Mouse (Mus musculus) lung, postnatal 36 days (tissue): Measurements from ENCODE around the gene Cmip.

Experiments used
- DNase-seq: peaks from one replicate; pipeline ENCODE4 v3.0.0; 2022; ENCODE audit warnings: mixed read lengths

Cmip gene

DNA sequence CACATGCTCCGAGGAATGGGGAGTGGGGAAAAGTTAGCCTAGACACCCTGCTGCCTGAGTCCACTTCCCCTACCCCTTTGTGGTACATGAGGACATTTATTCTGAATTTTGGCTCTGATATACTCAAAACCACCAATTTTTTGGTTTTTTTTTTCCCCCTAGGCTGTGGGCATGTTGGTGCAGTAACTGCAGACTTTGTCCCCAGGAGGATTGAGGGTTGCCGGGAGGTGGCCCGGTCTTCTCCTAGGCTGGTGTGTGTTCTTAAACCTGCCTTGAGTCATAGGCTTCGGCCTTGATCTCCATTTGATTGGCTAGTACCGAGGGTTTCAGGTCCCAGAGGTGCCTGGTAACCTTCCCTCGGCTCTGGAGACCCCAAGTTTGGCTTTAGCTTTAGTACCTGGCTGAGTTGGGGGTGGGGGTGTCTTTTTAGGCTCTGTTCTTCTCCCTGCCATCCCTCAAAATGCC lies 1.7 kb downstream of the Cmip start:
- DNase-seq = no peak

DNA sequence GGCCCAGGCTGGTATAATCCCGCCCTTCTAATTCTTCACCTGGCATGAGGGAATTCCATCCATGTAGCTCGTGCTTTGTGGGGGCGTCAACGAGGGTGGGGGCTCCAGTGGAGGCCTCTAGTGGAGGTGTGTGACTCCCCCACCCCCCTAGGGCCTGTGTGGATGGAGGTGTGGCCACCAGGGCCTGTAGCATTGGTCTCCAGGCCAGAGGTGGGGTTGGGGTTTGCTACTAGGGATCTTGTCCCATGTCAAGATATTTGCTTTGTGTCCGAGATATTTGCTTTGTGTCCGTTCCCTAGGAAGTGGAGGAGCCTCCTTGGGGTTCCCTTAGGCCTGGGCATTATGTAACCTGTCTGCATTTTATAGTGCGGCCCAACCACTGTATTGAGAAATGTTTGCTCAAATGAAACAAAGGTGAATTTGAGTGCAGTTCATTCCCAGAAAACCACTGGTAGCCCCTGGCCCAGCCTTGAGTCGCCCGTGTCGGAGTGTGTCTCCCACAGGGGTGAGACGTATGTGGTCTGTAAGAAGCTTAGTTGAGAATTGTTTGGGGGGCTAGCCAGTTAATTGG lies 2.7 kb downstream of the Cmip start:
- DNase-seq = peak; percentile 82

DNA sequence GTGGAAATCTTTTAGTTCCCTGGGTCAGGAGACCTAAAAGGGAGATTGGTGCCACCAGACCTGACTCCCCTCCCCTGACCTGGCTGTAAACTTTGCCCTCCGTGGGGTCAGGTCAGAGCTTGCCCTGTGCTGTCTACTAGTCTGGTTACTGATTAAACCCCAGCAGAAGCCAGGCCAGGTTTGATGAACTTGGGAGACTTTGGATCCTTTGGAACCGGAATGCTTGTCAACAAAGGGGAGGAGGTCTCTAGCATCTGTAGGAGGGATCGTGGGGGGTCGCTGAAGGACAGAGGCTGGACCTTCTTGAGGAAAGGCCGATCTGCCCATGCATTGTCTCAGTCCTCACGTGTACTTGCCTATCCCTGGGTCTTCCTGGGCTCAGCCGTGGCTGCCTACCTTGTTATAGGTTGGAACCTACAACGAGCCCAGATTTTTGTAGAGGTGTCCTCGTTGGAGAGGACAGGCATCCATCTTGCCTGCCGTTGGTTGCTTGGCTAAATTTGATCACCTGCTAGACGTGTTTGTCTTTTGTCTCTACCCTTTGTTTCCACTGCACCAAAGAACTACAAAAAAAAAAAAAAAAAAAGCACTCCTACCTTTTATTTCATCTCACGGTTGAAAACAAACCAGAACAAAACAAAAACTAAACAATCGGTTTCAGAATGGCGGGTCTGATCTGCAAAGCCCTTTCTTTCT lies 3.5 kb downstream of the Cmip start:
- DNase-seq = no peak

DNA sequence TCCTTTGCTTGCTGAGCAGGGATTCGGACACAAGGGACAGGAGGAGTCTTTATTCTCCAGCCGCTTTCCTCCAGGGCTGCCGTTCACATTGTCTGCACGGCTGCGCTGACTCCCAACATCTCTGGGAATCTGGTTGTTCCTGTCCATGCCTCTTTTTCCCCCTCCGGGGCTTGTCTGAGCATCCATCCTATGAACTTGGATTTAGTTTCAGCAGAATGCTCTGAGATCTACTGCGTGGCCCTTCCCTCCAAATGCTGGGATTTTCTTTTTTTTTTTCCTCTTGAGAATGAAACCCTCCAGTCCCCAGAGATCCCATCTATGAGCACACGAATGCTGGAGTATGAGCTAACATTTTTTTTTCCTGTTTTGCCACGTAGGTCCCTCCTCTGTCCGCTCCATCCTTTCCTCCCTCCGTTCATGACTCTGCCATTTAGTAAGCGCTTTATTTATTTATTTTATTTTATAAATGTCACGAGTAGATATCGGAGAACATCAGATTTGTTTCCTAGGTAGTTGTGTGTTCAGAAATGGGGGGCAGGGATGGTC lies 4.1 kb downstream of the Cmip start:
- no peak for DNase-seq

DNA sequence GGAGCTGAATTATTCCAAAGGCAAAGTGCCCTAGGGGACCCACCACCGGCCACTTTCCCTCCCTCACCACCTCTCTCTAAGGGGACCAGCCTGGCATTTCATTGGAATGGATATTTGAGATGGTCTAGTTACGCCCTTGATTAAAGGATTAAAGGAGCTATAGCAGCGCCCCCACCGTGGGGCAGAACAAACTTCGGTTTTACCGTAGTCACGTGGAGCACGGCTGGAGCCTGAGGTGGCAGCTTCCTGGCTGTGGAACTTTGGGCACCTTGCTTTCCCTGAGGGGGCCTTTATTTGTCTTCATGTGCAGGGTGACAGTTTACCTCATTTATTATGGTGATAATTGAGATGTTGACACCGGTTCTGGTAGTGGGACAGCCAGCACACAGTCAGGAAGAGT lies 4.8 kb downstream of the Cmip start:
- no peak for DNase-seq

DNA sequence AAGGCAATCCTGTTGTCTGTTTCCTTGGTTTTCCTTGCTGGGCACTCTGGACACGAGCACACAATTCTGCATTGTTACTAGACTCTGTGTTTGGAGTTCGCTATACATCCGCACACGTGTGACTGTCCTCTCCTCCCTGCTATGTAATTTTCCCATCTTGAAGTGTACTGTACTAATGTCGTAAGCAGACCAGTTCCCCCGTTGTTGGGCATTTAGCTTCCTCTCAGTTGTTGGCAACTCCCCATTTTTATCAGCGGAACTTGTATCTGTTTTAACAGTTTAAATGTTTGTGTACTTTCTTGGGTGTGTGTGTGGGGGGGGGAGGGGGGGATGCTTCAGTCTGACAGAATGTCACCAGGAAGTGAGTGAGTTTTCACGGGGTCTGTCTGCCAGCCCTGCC lies 5.8 kb downstream of the Cmip start:
- no peak for DNase-seq

DNA sequence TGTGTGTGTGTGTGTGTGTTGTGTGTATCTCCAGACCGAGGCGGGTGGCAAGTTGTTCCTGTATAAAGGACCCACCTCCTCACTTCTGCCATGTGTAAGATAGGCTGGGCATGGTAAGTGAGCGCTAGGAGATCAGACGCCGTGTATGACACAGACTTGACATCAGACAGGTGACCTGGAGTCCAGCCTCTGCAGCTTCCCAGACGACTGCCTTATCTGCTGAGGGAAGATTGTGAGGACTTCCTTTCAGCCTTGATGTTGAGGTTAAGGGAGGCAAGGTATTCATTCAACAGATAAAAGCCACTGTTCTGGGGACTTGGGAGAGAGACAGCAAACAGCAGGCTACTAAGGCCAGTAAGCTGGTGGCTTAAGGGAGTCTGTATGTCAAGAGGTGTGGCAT lies 6.6 kb downstream of the Cmip start:
- DNase-seq = no peak

DNA sequence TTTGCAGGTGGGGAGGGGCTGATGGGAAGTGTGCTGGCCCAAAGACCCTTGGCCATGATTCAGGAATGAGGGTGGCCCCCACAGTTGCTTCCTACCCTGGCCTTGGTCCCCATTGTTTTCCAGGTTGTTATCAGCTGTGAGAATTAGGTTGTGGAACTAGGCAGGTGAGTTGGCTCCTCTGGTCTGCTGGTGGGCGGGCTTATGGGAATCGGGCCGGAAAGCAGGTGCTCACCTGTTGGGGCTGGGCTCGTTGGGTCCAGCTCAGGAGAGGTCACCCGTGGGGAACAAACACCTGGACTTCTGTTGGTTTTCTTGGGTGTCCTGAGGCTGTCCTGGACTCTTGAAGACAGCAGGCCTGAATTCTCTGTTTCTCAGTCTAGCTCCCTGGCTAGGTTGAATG lies 8.2 kb downstream of the Cmip start:
- no peak for DNase-seq

DNA sequence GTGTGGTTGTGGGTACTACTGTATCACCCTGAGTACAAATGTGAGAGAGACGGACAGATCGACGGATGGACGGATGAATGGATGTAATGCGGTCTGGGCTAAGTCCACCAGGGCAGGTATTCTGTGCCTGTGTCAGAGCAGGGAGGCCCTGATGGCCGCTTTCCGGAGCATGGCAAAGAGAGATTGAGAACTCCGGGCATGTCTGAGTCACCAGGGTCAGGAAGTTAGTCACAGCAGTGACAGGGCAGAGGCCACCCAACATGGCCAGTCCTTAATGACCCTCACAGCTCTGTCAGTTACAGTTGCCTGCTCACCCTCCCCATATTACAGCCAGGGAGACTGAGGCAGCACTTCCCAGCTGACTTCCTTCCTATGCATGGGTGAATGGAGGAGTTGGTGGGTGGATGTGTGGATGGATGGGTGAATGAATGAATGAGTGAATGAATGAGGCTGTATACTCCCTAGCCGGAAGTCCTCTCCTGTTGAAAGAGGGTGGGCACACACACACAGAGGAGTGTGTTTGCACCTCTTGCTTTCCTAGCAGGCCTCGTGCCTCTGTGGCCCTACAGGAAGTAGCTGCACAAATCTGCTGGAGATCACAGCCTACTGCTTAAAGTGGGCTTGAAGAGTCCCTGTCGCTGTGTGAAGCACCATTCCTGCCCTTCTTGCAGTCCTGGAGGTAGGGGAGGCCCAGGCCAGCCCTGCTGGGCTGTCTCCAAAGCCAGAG lies 10.7 kb downstream of the Cmip start:
- no peak for DNase-seq

DNA sequence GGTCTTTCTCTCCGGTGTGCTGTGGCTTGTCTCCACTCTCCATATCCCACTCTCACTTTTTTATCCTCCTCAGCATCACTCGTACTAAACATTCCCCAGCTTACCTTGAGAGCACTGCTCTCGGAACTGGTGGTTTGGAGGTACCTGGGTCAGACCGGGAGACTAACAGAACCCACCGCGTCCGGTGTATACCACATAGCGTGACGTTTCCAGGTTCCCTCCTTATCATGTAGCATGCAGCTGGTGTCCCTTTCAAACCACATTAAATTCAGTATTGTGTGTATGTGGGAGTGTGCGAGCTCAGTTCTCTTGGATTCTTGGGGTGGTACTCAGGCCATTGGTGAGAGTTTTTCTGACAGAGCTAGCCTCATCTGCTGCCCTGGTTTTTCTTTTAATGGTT lies 21.4 kb downstream of the Cmip start:
- no peak for DNase-seq

DNA sequence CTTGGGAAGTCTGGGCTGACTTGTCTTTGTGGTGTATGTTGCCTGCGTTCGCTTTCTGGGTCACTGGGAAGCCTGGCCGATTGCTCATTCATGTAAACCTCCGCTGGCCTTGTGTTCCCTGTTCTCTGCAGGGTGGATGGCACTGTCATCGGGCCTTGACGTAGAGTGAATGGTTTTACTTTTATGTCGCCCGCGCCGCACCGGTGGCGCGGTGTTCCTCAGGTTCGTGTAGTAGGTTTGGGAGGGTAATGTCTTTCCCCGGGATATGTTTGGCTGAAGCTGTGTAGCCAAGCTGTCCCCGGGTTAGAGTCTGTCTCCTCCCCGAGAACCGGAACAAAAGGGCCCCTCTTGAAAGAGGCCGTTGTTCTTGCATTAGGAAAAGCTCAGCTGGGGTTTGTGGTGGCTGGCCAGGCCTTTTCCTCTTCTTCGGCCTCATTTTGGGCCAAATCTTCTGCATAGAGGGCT lies 21.8 kb downstream of the Cmip start:
- DNase-seq = no peak

DNA sequence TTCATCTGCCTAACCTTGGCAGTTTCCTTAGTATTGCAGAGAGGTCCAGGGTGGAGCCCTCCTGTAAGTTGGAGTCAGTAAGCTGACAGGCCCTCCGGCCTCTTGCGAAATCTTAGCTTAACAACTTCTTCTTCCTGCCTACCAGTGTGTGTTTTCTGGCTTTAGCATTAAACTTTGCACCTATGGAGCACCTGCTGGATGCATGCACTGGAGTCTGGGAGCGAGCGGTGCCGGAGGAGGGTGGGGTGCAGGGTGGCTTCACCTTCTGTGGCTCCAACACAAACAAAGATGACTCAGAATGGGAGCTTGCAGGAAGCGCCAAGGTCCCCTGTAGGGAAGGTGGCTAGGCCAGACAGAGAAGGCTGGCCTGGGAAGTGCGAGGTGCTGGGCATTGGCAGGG lies 23.6 kb downstream of the Cmip start:
- DNase-seq = peak; percentile 82

DNA sequence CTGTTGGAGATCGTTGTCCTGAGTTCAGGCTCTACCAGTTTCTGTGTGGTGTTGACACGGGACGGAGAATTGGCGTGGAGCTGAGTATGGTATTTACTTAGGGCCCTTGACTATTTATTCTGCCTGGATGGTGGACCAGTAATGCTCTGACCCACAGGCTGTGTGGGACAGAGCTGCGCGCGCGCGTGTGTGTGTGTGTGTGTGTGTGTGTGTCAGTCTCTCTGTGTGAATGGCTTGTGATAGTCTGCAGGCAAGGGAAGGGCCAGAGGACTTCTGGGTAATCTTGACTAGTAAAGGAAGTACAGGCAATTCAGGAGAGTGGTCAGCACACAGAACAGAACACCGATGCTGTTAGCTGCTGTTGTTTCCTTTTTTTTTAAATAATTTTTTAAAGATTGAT lies 24.8 kb downstream of the Cmip start:
- no peak for DNase-seq

DNA sequence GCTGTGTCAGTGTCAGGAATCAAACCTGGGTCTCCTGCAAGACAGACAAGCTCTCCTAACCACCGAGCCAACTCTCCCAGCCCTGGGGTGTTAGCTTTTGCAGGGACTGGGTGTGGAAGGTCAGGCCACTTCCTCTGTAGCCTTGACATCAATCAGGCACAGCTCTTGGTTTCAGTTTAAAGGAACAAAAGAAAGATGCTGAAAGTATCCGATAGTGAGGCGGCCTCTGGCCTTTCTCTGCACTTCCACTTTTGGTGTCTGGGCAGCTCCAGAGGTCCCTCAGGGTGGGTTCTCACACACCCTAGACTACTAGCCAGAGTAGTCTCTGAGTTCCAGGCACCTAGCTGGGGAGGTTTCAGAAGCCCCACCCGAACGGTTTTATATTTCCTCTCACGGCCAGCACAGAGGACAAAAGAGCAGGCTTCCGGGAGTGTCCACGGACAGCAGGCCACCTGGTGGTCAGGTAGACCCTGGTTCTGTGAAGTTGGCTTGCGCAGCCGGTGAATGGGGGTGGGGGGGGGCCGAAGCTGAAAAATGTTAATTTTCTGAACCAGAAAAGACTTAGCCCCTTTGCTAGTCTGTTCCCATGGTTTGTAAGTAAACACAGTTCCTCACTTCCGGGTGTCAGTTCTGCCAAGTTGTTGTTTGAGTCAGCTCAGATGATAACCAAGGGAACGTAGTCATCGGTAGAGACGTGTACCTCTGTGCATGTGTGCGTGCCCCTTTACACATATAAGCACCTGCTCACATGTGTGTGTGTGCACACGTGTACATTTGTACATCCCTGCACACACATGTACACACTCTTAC lies 25.5 kb downstream of the Cmip start:
- peak; percentile 73 for DNase-seq

DNA sequence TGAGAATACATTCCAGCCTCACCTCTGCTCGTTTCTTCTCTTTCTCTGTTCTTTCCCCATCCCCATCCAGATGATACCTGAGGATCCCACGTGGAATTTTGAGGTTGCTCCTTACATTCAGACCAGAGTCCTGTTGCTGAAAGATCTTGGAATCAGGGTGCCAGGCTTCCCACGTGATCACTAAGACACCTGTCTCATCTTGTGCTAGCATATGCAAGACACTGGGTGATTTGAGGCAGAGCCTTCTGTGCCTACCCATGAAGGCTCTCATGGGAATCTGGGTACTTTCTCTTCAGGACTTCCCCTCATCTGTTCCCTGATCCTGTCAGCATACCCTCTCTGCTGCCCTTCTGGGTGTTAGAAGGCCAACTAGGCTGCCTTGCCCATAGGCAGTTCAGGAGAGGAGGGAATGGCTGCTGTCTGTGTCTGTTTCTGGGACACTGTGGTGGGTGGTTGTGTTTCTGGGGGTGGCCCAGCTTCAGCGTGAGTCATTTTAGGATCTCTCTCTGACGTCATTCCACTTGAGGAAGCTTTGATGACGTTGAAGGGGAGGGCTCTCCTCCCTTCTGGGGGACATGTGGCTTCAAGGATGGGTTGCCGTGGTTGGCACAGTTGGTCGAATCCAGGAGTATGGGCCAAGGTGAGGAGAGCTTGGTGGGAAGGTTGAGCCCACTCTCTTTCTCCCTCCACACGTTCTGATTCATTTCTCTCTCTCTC lies 28.1 kb downstream of the Cmip start:
- DNase-seq = no peak

DNA sequence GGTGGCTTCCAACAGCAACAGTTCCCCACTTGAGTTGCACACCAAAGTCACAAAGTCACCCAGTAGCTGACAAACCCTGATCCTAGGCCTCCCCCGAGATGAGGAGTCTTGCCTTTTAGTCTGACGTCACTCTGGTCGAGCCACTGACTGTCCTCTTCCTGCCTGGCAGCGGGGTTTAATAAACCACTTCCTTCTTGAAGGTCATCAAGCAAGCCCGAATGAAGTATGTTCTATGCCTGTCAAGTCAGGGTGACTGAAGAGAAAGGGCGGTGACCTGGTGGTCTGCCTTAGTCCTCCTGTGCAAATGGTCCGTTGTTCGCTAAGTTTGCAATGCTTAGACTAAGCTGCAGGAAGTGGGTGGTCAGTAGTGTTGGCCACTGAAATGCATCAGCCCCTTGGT lies 31.1 kb downstream of the Cmip start:
- DNase-seq = peak; percentile 68

DNA sequence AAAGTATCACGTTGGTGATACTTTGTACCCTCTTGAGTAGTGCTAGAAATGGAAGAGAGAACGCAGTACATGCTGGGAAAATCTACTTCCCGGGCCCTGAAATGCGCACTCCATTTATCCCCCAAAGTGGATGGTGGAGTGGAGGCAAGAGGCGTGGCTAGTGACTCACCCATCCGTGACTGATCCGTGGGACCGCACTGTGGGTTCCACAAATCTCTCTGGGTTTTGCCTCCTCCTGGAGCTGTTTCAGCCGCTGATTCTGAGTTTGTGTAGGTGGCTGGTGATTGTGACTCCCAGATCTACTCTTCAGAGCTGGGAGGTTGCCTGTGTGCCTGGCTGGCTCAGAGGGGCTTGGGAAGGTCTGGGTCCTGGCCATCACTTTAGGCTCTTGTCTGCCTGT lies 32.2 kb downstream of the Cmip start:
- DNase-seq = no peak

DNA sequence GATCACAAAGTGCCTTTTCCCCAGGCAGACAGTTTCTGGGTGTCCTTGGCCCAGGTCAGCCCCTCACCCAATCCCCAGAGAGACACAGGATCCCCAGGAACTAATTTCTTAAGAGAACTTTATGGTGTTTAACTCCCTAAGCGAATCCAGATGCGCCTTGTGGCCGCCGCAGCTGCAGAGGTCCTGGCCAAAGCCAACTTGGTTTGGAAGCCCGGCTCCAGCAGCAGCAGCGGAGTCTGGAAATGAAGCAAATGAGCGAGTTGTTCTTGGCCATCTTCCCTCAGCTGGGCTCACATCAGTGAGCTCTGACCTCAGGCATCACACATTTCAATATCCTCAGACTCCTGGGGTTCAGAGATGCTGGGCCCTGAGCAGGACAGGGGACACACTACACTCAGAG lies 33.6 kb downstream of the Cmip start:
- DNase-seq = no peak

DNA sequence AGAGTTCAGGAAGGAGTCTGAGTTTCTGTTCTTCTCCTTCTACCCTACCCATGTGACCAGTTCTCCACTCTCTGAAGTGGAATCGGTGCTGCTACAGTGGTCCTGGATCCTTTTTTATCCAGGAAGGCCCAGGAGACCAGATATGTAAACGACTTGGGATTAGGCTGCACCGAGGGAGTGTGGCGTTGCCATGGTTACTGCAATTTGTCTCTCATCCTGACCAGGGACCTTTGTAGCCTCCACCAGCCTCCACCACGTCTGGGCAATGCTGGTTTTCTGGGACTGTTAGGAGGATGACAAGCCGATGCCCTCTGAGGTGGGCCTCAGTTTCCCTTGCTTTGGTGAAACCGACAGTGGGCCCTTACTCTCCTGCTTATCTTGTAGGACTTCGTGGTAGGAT lies 35.4 kb downstream of the Cmip start:
- DNase-seq = no peak

DNA sequence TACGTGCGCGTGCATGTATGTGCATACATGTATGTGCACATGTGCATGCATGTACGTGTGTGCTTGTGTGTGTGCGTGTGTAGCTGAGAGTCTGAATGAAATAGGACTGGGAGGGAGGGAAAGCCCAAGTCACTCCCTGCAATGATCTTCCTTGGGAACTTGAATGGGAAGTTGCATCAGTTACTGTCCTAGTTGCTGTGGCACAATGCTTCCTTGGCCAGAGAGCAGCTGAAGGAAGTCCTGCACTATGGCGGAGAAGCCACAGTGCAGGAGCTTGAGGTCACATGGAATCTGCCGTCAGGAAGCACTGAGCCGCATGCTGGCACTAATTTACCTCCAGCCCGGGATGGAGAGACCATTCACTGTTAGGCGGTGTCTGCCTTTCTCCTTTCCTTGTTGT lies 37.9 kb downstream of the Cmip start:
- DNase-seq = peak; percentile 38

DNA sequence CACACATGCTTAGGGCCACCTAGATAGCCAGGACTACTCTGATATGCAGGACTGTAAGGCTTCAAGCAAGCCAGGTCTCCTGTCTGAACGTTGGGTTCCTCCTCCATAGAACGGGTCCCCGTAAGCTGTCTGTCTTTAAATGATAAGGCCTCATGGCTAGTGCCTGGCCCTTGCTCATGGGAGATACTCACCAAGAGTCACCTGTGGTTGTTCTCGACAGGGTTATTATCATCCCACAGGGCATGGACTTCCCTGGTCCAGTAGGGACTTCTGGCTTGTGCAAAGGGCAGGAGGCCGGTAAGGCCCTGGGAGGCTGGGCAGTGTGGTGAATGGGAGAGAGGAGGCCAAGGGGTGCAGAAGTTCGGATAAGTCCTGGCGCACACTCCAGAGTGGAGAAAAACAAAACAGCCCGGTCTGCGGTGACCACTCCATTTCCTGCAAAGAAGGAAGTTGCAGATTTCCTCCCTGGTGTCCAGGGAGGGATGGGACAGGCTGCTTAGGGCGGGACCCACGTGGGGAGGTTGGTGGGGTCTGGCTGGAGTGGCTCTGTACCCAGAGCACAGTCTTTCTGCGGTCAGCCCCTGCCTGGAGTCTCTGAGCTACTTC lies 41.2 kb downstream of the Cmip start:
- DNase-seq = peak; percentile 77

DNA sequence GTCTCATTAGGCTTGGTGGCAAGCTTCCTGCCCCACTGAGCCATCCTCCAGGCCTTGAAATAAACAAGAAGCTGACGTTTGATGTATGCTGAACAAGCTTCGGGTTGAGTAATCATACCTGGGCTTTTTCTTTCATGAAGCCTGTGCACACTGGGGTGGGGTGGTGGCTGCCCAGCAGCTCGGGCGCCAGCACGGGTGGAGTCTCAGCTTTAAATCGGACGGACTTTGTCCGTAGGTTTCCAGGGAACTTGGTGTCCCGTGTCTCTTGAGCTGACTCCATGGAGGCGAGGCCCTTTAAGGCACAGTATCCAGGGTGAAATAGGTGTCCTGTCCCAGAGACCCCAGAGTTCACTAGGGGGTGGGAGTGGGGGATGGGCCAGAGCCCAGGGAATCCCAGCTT lies 42.3 kb downstream of the Cmip start:
- no peak for DNase-seq
